Mouse (Mus musculus) stomach, postnatal 0 days (tissue): ENCODE measurements around the gene Speg.

ENCODE experiments used
- CTCF ChIP-seq: IDR thresholded peaks from 2 replicates; pipeline ENCODE4 v1.5.1; 2016; ENCODE audit warnings: antibody characterized with exemption, low read depth, mild to moderate bottlenecking, moderate library complexity
- EP300 ChIP-seq: optimal IDR thresholded peaks from 2 replicates; pipeline ENCODE3; 2016; ENCODE audit warnings: antibody characterized with exemption

GRCm38 (mm10) chr1:75388898-75389515 lies 13.9 kb downstream of the Speg start:
- no peak for TF ChIP-seq CTCF
- TF ChIP-seq EP300 = no peak
